Mouse (Mus musculus) megakaryocyte, embryonic 14.5 days (primary cell): ENCODE results near the gene Spats1.

Source experiments
- FLI1 ChIP-seq: IDR thresholded peaks from 2 replicates; pipeline ENCODE4 v1.6.1; 2012; ENCODE audit warnings: low read length, inconsistent platforms, mixed read lengths
- GATA1 ChIP-seq: IDR thresholded peaks from 3 replicates; pipeline ENCODE4 v1.6.1; 2012; ENCODE audit warnings: mixed read lengths, low read length, inconsistent platforms, borderline replicate concordance

DNA sequence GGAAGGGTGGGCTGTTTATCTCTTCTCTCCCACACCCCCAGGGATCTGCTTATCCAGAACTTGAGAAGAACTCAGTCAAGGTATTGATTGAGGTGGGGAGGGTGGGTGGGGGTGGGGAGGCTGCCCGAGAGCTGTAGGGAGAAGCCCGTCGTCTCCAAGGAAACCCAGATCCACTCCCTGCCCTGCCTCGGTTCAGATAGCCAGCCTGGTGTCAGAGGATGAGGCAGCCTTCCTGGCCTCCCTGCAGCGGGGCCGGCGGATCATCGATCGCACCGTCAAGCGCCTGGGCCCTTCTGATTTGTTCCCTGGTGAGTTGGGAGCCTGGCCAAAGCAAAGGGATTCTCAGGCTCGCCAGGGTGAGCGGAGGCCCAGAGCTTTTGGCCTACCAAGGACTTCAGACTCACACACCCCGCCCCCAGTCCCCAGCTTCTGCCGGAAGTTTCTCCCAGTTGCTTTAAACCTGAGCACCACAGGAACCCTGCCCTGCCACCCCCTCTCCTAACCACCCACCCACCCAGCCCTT is 40.0 kb upstream of the Spats1 start:
- TF ChIP-seq GATA1 (no peak), FLI1 (no peak)
